Mouse (Mus musculus): ENCODE results near the gene Rtn1.

DNA sequence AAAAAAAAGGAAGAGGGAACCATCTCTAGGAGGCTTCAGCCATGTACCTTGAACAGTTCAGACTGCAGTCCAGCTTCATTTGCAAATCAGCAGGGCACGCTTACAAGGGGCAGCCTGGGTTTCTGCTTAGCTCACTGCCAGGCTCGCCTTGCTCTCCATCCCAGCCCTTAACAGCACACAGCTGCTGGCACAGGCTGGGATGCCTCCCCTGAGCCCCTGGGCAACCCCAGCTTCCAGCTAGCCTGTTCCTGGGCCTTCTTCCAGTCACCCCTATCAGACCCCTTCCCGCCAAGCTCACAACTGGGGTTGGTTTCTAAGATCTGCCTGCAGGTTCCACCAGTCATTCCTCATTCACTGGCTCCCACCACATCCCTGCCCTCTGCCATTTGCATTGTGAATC, 155.8 kb downstream of the Rtn1 start:
- no peak for TF ChIP-seq CTCF (IDR thresholded peaks at IDR 0.05; ENCODE audit: extremely low read depth, insufficient read depth, low read length)
- TF ChIP-seq POLR2A (IDR thresholded peaks at IDR 0.05; ENCODE audit: extremely low read depth, insufficient read depth, low read length): no peak
